Mouse (Mus musculus) erythroblast, embryonic 14.5 days (primary cell): Measurements from ENCODE around the gene Ormdl3.

Experiments used
- GATA1 ChIP-seq: IDR thresholded peaks from 2 replicates; pipeline ENCODE4 v1.6.1; 2012; ENCODE audit warnings: low read length, inconsistent platforms, mixed read lengths
- TAL1 ChIP-seq: IDR thresholded peaks from 3 replicates; pipeline ENCODE4 v1.6.1; 2012; ENCODE audit warnings: low read length, inconsistent platforms, mixed read lengths

DNA sequence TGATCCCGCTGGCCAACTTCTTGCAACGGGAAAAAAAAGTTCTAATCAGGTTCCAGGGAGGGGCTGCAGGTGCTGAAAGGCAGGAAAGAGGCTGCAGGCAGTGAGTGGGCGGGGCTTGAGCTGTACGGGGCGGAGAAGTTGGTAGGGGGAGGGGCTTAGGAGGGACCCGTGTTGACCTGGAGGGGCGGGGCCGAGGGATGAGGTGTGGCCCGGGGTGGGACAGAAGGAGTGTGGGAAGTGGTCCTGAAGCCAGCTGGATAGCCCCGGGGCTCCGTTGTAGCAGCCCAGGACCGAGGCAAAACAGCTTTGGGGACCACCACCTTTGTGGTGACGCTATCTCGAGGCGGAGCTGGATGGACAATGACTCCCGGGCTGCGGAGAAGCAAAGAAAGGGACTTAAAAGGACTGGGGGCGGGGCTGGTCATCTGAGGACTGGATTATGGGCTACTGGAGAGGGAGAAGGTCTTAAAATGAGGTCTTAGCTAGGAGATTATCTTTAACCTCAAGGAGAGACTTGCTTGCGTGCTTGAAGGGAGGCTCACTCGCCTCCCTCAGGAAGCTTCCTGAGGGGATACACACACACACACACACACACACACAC is 15.0 kb upstream of the Ormdl3 start:
- no peak for TF ChIP-seq TAL1
- no peak for TF ChIP-seq GATA1
